Mouse (Mus musculus) forebrain, embryonic 16.5 days (tissue): ENCODE measurements at regions not wholly inside any gene's neighbourhood (a gene's known extent, or its start where the extent isn't known, plus 50 kb on each side); places are given as distances from the start of the nearest gene placed in this dataset.
"Not testable (repeated sequence)": the region's sequence is repeated elsewhere in the genome, so short reads cannot be mapped to it uniquely, and the experiment has no call there.

Source experiments
- ATAC-seq: fragments of 200-750 bp; cut with Nextera tagmentation; 2 replicates; pipeline ENCODE4 v1.8.0; 2017; ENCODE audit warnings: mild to moderate bottlenecking, moderate library complexity
- H3K27ac ChIP-seq: fragments of 300-500 bp; sonication (generic); 2 replicates; pipeline ENCODE4 v1.5.1; 2014; ENCODE audit warnings: low read length, control low read depth
- H3K27me3 ChIP-seq: fragments of 300-500 bp; sonication (generic); replicated peaks from 2 replicates; pipeline ENCODE4 v1.6.1; 2014; ENCODE audit warnings: low read length; ENCODE audit not compliant: control insufficient read depth, insufficient read depth
- H3K36me3 ChIP-seq: fragments of 300-500 bp; sonication (generic); 2 replicates; pipeline ENCODE4 v1.6.1; 2014; ENCODE audit not compliant: control insufficient read depth, insufficient read depth
- H3K4me1 ChIP-seq: fragments of 300-500 bp; sonication (generic); replicated peaks from 2 replicates; pipeline ENCODE4 v1.6.1; 2014; ENCODE audit warnings: low read length; ENCODE audit not compliant: control insufficient read depth, insufficient read depth
- H3K4me2 ChIP-seq: fragments of 300-500 bp; sonication (generic); 2 replicates; pipeline ENCODE4 v1.6.1; 2014; ENCODE audit warnings: mild to moderate bottlenecking, low read length, control low read depth
- H3K4me3 ChIP-seq: fragments of 300-500 bp; sonication (generic); replicated peaks from 2 replicates; pipeline ENCODE4 v1.5.1; 2014; ENCODE audit warnings: mild to moderate bottlenecking, low read length, control low read depth
- H3K9ac ChIP-seq: fragments of 300-500 bp; sonication (generic); replicated peaks from 2 replicates; pipeline ENCODE4 v1.6.1; 2014; ENCODE audit warnings: low read depth, low read length, control low read depth
- H3K9me3 ChIP-seq: fragments of 300-500 bp; sonication (generic); 2 replicates; pipeline ENCODE4 v1.6.1; 2016; ENCODE audit warnings: low read length; ENCODE audit not compliant: control insufficient read depth
- WGBS: fragments of 180-500 bp; shearing (Covaris S2); extraction: QIAGEN DNeasy Blood & Tissue Kit; methylation state at CpG from one replicate; pipeline ENCODE4 v1.1.7; 2014; 5-methylcytosine and 5-hydroxymethylcytosine counted together

- WGBS: 89% methylated on average over 1 of the region's 1 CpGs
Measured at GRCm38 (mm10) chr1:186000066-186000465, 117.0 kb downstream of the Lyplal1 start.

DNA sequence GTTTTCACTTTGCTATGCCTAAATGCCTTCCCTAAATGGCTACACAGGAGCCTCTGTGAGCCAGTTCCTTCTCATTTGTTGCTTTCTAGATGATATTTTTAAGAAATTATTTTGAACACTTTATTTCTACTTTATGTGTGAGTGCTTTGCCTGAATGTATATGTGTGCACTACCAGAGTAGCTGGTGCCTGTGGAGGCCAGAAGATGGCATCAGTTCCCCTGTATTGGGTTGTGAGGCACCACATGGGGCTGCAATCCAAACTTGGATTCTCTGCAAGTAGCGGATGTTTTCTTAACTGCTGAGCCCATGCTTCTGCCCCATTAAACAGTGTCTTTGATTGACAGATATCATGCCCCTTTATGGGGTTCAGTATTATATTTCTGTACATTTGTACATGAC lies 103.7 kb downstream of the Lyplal1 start:
- H3K27me3 ChIP-seq: no peaks in the 10 kb centered on the region
- H3K4me2 ChIP-seq: no peak overlapping the region
- no peak overlapping the region for H3K27ac ChIP-seq
- no peak overlapping the region for H3K4me3 ChIP-seq
- H3K9ac ChIP-seq: no peak overlapping the region
- H3K36me3 ChIP-seq: no peaks in the 10 kb centered on the region
- ATAC-seq: no peak
- H3K4me1 ChIP-seq: no peaks in the 10 kb centered on the region
- WGBS: 67% methylated on average over 1 of the region's 1 CpGs
- H3K9me3 ChIP-seq: no peaks in the 10 kb centered on the region

More at GRCm38 (mm10) chr1:186000066-186000465, 117.0 kb downstream of the Lyplal1 start:
- H3K4me2 ChIP-seq, ATAC-seq, H3K27ac ChIP-seq, H3K27me3 ChIP-seq, H3K36me3 ChIP-seq, H3K9me3 ChIP-seq, H3K9ac ChIP-seq, H3K4me3 ChIP-seq, H3K4me1 ChIP-seq: not testable (repeated sequence)

- H3K4me1 ChIP-seq: no peaks in the 10 kb centered on the region; the same call in 1 of the 2 replicates
- H3K9me3 ChIP-seq: no peaks in the 10 kb centered on the region
- no peak overlapping the region for H3K4me2 ChIP-seq
- no peak overlapping the region for H3K9ac ChIP-seq
- no peaks in the 10 kb centered on the region for H3K36me3 ChIP-seq
- H3K27ac ChIP-seq: no peak overlapping the region
- WGBS: 96% methylated on average over 1 of the region's 1 CpGs
- no peak for ATAC-seq
- H3K27me3 ChIP-seq: no peaks in the 10 kb centered on the region
- no peak overlapping the region for H3K4me3 ChIP-seq
Measured at GRCm38 (mm10) chr1:186014166-186014565, 102.9 kb downstream of the Lyplal1 start.

GRCm38 (mm10) chr1:186015831-186016561 lies 101.1 kb downstream of the Lyplal1 start:
- H3K36me3 ChIP-seq: no peaks in the 10 kb centered on the region
- no peak overlapping the region for H3K4me3 ChIP-seq
- no peak overlapping the region for H3K4me2 ChIP-seq
- no peaks in the 10 kb centered on the region for H3K9me3 ChIP-seq
- H3K9ac ChIP-seq: no peak overlapping the region
- H3K27ac ChIP-seq: no peak overlapping the region
- ATAC-seq: no peak
- no peaks in the 10 kb centered on the region for H3K27me3 ChIP-seq
- H3K4me1 ChIP-seq: no peaks in the 10 kb centered on the region; the same call in 1 of the 2 replicates
- 82% methylated on average over 8 of the region's 8 CpGs for WGBS

GRCm38 (mm10) chr1:186017547-186017946 lies 99.6 kb downstream of the Lyplal1 start:
- H3K4me2 ChIP-seq: no peak overlapping the region
- H3K9me3 ChIP-seq: no peaks in the 10 kb centered on the region
- 56% methylated on average over 1 of the region's 1 CpGs for WGBS
- H3K9ac ChIP-seq: no peak overlapping the region
- no peak overlapping the region for H3K4me3 ChIP-seq
- no peaks in the 10 kb centered on the region for H3K36me3 ChIP-seq
- H3K4me1 ChIP-seq: no peaks in the 10 kb centered on the region; the same call in 1 of the 2 replicates
- H3K27ac ChIP-seq: no peak overlapping the region
- no peak for ATAC-seq
- no peaks in the 10 kb centered on the region for H3K27me3 ChIP-seq

- H3K9me3 ChIP-seq: no peaks in the 10 kb centered on the region
- no peaks in the 10 kb centered on the region; the same call in 1 of the 2 replicates for H3K4me1 ChIP-seq
- 33% methylated on average over 5 of the region's 5 CpGs for WGBS
- no peaks in the 10 kb centered on the region for H3K36me3 ChIP-seq
- no peaks in the 10 kb centered on the region for H3K27me3 ChIP-seq
- no peak for ATAC-seq
- no peak overlapping the region for H3K9ac ChIP-seq
- H3K4me3 ChIP-seq: no peak overlapping the region
- H3K27ac ChIP-seq: no peak overlapping the region
- no peak overlapping the region for H3K4me2 ChIP-seq
Measured at GRCm38 (mm10) chr1:186019511-186019910, 97.6 kb downstream of the Lyplal1 start.

DNA sequence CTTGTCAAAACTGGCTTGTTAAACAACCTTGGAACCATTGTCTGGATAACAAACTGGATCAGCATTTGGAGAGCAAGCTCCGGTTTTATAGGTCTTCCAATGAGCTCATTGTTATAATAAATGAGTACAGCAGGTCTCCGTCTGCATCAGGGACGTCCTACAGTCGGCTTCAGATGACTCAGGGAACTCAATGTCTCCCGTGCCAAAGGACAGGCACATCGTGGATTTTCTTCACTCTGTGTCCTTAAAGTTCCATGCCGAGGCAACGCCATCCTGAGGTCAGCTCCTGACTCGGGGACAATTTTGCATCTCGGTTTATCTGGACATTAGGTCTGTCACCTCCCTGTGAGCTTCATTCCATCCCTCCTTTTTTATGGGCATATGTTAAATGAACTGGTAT lies 85.2 kb downstream of the Lyplal1 start:
- no peak overlapping the region for H3K4me2 ChIP-seq
- H3K27me3 ChIP-seq: no peaks in the 10 kb centered on the region
- H3K27ac ChIP-seq: no peak overlapping the region
- no peak for ATAC-seq
- H3K9me3 ChIP-seq: no peaks in the 10 kb centered on the region
- no peaks in the 10 kb centered on the region for H3K4me1 ChIP-seq
- no peaks in the 10 kb centered on the region for H3K36me3 ChIP-seq
- H3K4me3 ChIP-seq: no peak overlapping the region
- WGBS: 53% methylated on average over 10 of the region's 10 CpGs
- H3K9ac ChIP-seq: no peak overlapping the region

DNA sequence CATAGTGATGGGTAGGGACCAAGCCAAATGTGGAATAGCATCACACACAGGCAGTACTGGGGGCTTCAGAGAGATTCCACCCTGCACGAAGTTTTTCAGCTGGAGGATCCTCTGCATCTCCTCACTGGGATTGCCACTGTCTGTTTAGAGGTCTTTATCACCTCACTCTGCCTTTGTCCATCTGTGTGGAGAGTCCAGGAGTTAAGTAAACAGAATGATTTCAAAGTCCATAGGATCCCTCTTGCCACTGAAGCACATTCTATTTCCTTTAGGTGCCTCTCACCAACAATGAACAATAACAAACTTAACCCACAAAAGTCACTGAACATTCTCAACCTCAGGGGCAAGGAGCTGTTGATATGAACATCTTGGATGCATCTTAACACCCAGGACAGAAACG lies 82.7 kb downstream of the Lyplal1 start:
- no peak overlapping the region for H3K4me3 ChIP-seq
- no peak overlapping the region for H3K4me2 ChIP-seq
- no peak overlapping the region for H3K27ac ChIP-seq
- H3K9me3 ChIP-seq: no peaks in the 10 kb centered on the region
- no peaks in the 10 kb centered on the region for H3K4me1 ChIP-seq
- H3K36me3 ChIP-seq: no peaks in the 10 kb centered on the region
- ATAC-seq: no peak
- no peak overlapping the region for H3K9ac ChIP-seq
- no peaks in the 10 kb centered on the region for H3K27me3 ChIP-seq
- WGBS: 76% methylated on average over 2 of the region's 2 CpGs
